Mouse (Mus musculus): ENCODE measurements around the gene Zfp385a.

DNA sequence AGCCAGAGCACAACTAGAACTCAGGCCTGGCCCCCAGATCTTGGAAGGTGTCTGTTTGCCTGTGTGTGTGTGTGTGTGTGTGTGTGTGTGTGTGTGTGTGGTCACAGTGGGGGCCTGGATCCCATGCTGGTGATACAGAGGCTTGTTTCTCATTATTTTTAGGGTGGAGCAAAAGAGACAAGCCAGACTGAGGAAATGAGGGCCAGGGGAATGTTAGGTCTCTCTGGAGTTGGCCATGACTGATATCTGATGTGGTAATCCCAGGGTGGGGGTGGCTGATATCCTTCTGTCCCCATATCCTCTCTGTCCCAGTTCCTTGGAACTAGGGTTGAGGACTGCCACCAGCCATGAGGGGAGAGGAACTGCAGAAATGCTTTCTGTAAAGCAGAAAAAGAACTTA lies 22.8 kb downstream of the Zfp385a start:
- TF ChIP-seq CHD2 (IDR thresholded peaks at IDR 0.05; ENCODE audit: low read length) = no peak
- TF ChIP-seq POLR2A (IDR thresholded peaks at IDR 0.05; ENCODE audit: low read depth, low read length) = no peak
- no peak for TF ChIP-seq TCF12 (IDR thresholded peaks at IDR 0.05; ENCODE audit: low read depth, low read length)
- TF ChIP-seq RAD21 (IDR thresholded peaks at IDR 0.05; ENCODE audit: low read depth, low read length) = no peak
- TF ChIP-seq SMC3 (IDR thresholded peaks at IDR 0.05; ENCODE audit: low read depth, low read length) = no peak
- no peak for TF ChIP-seq CTCF (conservative IDR thresholded peaks at IDR 0.05 in 1 of 2, IDR thresholded peaks at IDR 0.05 in 1 of 2; ENCODE audit: low read depth in 2 of 2, low read length in 2 of 2)
- TF ChIP-seq CHD1 (IDR thresholded peaks at IDR 0.05; ENCODE audit: low read depth, low read length) = no peak

All from CH12.LX (cell line).